Mouse (Mus musculus): ENCODE results near the gene Slc35e2.
"Not testable (repeated sequence)": the region's sequence is repeated elsewhere in the genome, so short reads cannot be mapped to it uniquely, and the experiment has no call there.

The Slc35e2 gene

GRCm38 (mm10) chr4:155669598-155670075 lies 68.4 kb downstream of the Slc35e2 start:
- no peak for DNase-seq (ENCODE audit: low spot score in 2 of 2)

- not testable (repeated sequence) for DNase-seq (ENCODE audit: low spot score in 2 of 2)
These were observed 69.0 kb downstream of the Slc35e2 start for GRCm38 (mm10) chr4:155670236-155670635.

GRCm38 (mm10) chr4:155672082-155672481 lies 70.9 kb downstream of the Slc35e2 start:
- no peak for DNase-seq (ENCODE audit: low spot score in 2 of 2)

Data from thymus, postnatal 10 days (tissue).